Mouse (Mus musculus): ENCODE results near the gene Amot.

Amot gene

GRCm38 (mm10) chrX:145479942-145480341 is 25.0 kb downstream of the Amot start:
- DNase-seq: peak; percentile 12 to 23

- no peak for DNase-seq
These were observed 27.2 kb downstream of the Amot start for GRCm38 (mm10) chrX:145477725-145478194.

GRCm38 (mm10) chrX:145477003-145477724 is 27.8 kb downstream of the Amot start:
- DNase-seq: peak in 1 of 2 experiments; percentile 18

- no peak for DNase-seq
These were observed 36.7 kb downstream of the Amot start for GRCm38 (mm10) chrX:145468264-145468663.

- DNase-seq: no peak
These were observed 41.5 kb downstream of the Amot start for GRCm38 (mm10) chrX:145463524-145463923.

GRCm38 (mm10) chrX:145461339-145461738 is 43.6 kb downstream of the Amot start:
- DNase-seq: no peak

GRCm38 (mm10) chrX:145456251-145456650 is 48.7 kb downstream of the Amot start:
- DNase-seq: no peak

- DNase-seq: no peak
These were observed 49.4 kb downstream of the Amot start for GRCm38 (mm10) chrX:145455629-145456028.

GRCm38 (mm10) chrX:145454828-145455227 is 50.2 kb downstream of the Amot start:
- DNase-seq: peak in 1 of 2 experiments; percentile 13

GRCm38 (mm10) chrX:145441526-145441925 is 63.5 kb downstream of the Amot start:
- DNase-seq: no peak

GRCm38 (mm10) chrX:145433652-145434051 is 71.3 kb downstream of the Amot start:
- no peak for DNase-seq

GRCm38 (mm10) chrX:145430836-145431570 is 74.0 kb downstream of the Amot start:
- no peak for DNase-seq

- DNase-seq: no peak
These were observed 76.2 kb downstream of the Amot start for GRCm38 (mm10) chrX:145428811-145429210.

- no peak for DNase-seq
These were observed 81.0 kb downstream of the Amot start for GRCm38 (mm10) chrX:145424026-145424425.

GRCm38 (mm10) chrX:145414319-145414718 is 90.7 kb downstream of the Amot start:
- no peak for DNase-seq

- no peak for DNase-seq
These were observed 93.6 kb downstream of the Amot start for GRCm38 (mm10) chrX:145411425-145411824.

GRCm38 (mm10) chrX:145406052-145406451 is 98.9 kb downstream of the Amot start:
- DNase-seq: no peak

GRCm38 (mm10) chrX:145401926-145402325 is 103.1 kb downstream of the Amot start:
- DNase-seq: no peak

- peak; percentile 5 to 40 for DNase-seq
These were observed 105.7 kb downstream of the Amot start for GRCm38 (mm10) chrX:145399236-145399635.
